In genomic region chr17:21516201-21517129, GRCm38 (mm10) we compare ENCODE assay signal across 8 mouse cellular contexts. TPM values are rescaled to one million over a fixed set of nuclear protein-coding genes. Genes with fewer than 3 reads are reported as not detected.
A peak's percentile ranks its signal among the peaks of the same experiment; 100 is the strongest.
DNase-seq lines count a peak whose midpoint lies in the region; ATAC-seq and TF ChIP-seq lines count a peak whose summit lies in the region.

No protein-coding gene starts in this region.

- no peaks in the 10 kb centered on the region for H3K36me3 ChIP-seq in heart, embryonic 14.5 days (ENCODE audit: control insufficient read depth, insufficient read depth, low read length)
- no peaks in the 10 kb centered on the region for H3K36me3 ChIP-seq in liver, embryonic 15.5 days (replicated peaks)
- H3K36me3 ChIP-seq in neural tube, embryonic 12.5 days: no peaks in the 10 kb centered on the region
- H3K36me3 ChIP-seq in testis, adult 2 months (ENCODE audit: control insufficient read depth, insufficient read depth, low read length): no peaks in the 10 kb centered on the region

- peak; percentile 68; the same call in 1 of the 2 replicates for TF ChIP-seq POLR2A in brain, embryonic 14.5 days (IDR thresholded peaks at IDR 0.05; ENCODE audit: borderline replicate concordance, extremely low read depth, insufficient read depth, insufficient read length, poor library complexity, severe bottlenecking)
- TF ChIP-seq POLR2A in testis, adult 2 months (IDR thresholded peaks at IDR 0.05; ENCODE audit: control insufficient read depth, low read depth, low read length): peak; percentile 37; the same call in 1 of the 2 replicates

- under 1% methylated on average over 37 of the region's 37 CpGs for WGBS in heart, embryonic 14.5 days
- WGBS in liver, embryonic 15.5 days (ENCODE audit: insufficient replicate concordance): under 1% methylated on average over 37 of the region's 37 CpGs
- WGBS in neural tube, embryonic 12.5 days: under 1% methylated on average over 37 of the region's 37 CpGs

- H3K27me3 ChIP-seq in heart, embryonic 14.5 days (ENCODE audit: control insufficient read depth, insufficient read depth, low read length): no peaks in the 10 kb centered on the region
- no peaks in the 10 kb centered on the region for H3K27me3 ChIP-seq in liver, embryonic 15.5 days
- no peaks in the 10 kb centered on the region for H3K27me3 ChIP-seq in neural tube, embryonic 12.5 days (replicated peaks)
- no peaks in the 10 kb centered on the region for H3K27me3 ChIP-seq in testis, adult 2 months (ENCODE audit: control insufficient read depth, insufficient read depth, low read length)

- peak overlapping the region; percentile 91 to 92 for H3K27ac ChIP-seq in heart, embryonic 14.5 days (replicated peaks in 1 of 2; ENCODE audit: control insufficient read depth in 1 of 2, insufficient read depth in 1 of 2, low read depth in 2 of 2, low read length in 2 of 2)
- H3K27ac ChIP-seq in liver, embryonic 15.5 days (replicated peaks): peak overlapping the region; percentile 73
- H3K27ac ChIP-seq in neural tube, embryonic 12.5 days: peak overlapping the region; percentile 62
- peak overlapping the region; percentile 41 for H3K27ac ChIP-seq in testis, adult 2 months (ENCODE audit: control insufficient read depth, insufficient read depth, low read depth, low read length)

- peak overlapping the region; percentile 53 to 77 for H3K4me3 ChIP-seq in heart, embryonic 14.5 days (ENCODE audit: control insufficient read depth in 1 of 2, insufficient read depth in 1 of 2, low read depth in 1 of 2, low read length in 2 of 2)
- H3K4me3 ChIP-seq in liver, embryonic 15.5 days (replicated peaks): peak overlapping the region; percentile 68
- H3K4me3 ChIP-seq in neural tube, embryonic 12.5 days: peak overlapping the region; percentile 51
- H3K4me3 ChIP-seq in testis, adult 2 months (ENCODE audit: control insufficient read depth, low read depth, low read length): peak overlapping the region; percentile 75

- peak overlapping the region; percentile 78 for H3K9ac ChIP-seq in heart, embryonic 14.5 days (ENCODE audit: low read length)
- peak overlapping the region; percentile 64 for H3K9ac ChIP-seq in liver, embryonic 15.5 days
- H3K9ac ChIP-seq in neural tube, embryonic 12.5 days: peak overlapping the region; percentile 57

- no peaks in the 10 kb centered on the region for H3K9me3 ChIP-seq in heart, embryonic 14.5 days (ENCODE audit: control insufficient read depth, low read length)
- H3K9me3 ChIP-seq in liver, embryonic 15.5 days (replicated peaks): no peaks in the 10 kb centered on the region
- H3K9me3 ChIP-seq in neural tube, embryonic 12.5 days: no peaks in the 10 kb centered on the region

- ATAC-seq in erythroblast, adult 5-6 weeks (replicated peaks; ENCODE audit: low FRiP score, poor library complexity, severe bottlenecking): peak; percentile 95
- ATAC-seq in heart, embryonic 14.5 days (ENCODE audit: insufficient number of reproducible peaks, insufficient read depth, low FRiP score, low read depth): peak; percentile 90
- ATAC-seq in liver, embryonic 15.5 days (ENCODE audit: insufficient read depth): peak; percentile 86
- ATAC-seq in neural tube, embryonic 12.5 days (ENCODE audit: low FRiP score, low read depth): peak; percentile 92

- peak; percentile 70 for DNase-seq in CD4-positive, CD25-positive, alpha-beta regulatory T cell, adult 2 months (ENCODE audit: low read depth, low spot score)
- peak; percentile 88 for DNase-seq in brain, embryonic 14.5 days (ENCODE audit: low read depth)
- DNase-seq in kidney, postnatal 10 days: peak; percentile 85

- no peak for TF ChIP-seq CTCF in brain, embryonic 14.5 days (IDR thresholded peaks at IDR 0.05; ENCODE audit: borderline replicate concordance, extremely low read depth, insufficient read depth, insufficient read length)
- no peak for TF ChIP-seq CTCF in testis, adult 2 months (IDR thresholded peaks at IDR 0.05; ENCODE audit: control insufficient read depth, insufficient read depth, insufficient replicate concordance, low read depth, low read length)

- H3K4me2 ChIP-seq in heart, embryonic 14.5 days (ENCODE audit: low read length): peak overlapping the region; percentile 77
- peak overlapping the region; percentile 91 for H3K4me2 ChIP-seq in liver, embryonic 15.5 days
- peak overlapping the region; percentile 80 for H3K4me2 ChIP-seq in neural tube, embryonic 12.5 days (replicated peaks)

- H3K4me1 ChIP-seq in heart, embryonic 14.5 days (ENCODE audit: control insufficient read depth in 2 of 2, insufficient read depth in 2 of 2, low read length in 2 of 2): peaks cover 0 to 4% of the 10 kb centered on the region in 2 experiments; a peak in 2 of 4 replicates
- H3K4me1 ChIP-seq in liver, embryonic 15.5 days (replicated peaks): peaks cover 17% of the 10 kb centered on the region
- H3K4me1 ChIP-seq in neural tube, embryonic 12.5 days: peaks cover 5% of the 10 kb centered on the region; the same call in 1 of the 2 replicates
- peaks cover 4% of the 10 kb centered on the region for H3K4me1 ChIP-seq in testis, adult 2 months (ENCODE audit: control insufficient read depth, insufficient read depth, low read length)

RNA-seq across cellular contexts. Expression of gene Zfp52, which starts 18.9 kb away (rescaled TPM):
- 1.0 and 1.5 TPM in 2 replicates for polyA plus RNA-seq in brain, embryonic 14.5 days (2012; rRNA removed)
- 9.4 and 13.3 TPM in 2 replicates for total RNA-seq in erythroblast, adult 5-6 weeks (2015; ENCODE audit: low replicate concordance)
- 3.8 and 5.2 TPM in 2 replicates for total RNA-seq in erythroblast, adult 5-6 weeks (2017; ENCODE audit: low replicate concordance)
- 3.8 and 4.0 TPM in 2 replicates for polyA plus RNA-seq in heart, embryonic 14.5 days (2014; fragmentation: Nextera tagmentation; extraction: Ambion mirVana)
- polyA plus RNA-seq in liver, embryonic 15.5 days (2015; fragmentation: Nextera tagmentation; extraction: Ambion mirVana): 0.83 and 0.94 TPM in 2 replicates
- polyA plus RNA-seq in neural tube, embryonic 12.5 days (2016; fragmentation: Nextera tagmentation; extraction: Ambion mirVana): 1.6 and 1.9 TPM in 2 replicates
- 0.13 and 0.31 TPM in 2 replicates for polyA plus RNA-seq in testis, adult 2 months (2012; rRNA removed)

RNA-seq across cellular contexts. Expression of gene Zfp53, which starts 27.7 kb away (rescaled TPM):
- polyA plus RNA-seq in brain, embryonic 14.5 days (2012; rRNA removed): 3.6 and 4.1 TPM in 2 replicates
- total RNA-seq in erythroblast, adult 5-6 weeks (2015; ENCODE audit: low replicate concordance): 2.1 and 15.8 TPM in 2 replicates
- 0.84 and 6.5 TPM in 2 replicates for total RNA-seq in erythroblast, adult 5-6 weeks (2017; ENCODE audit: low replicate concordance)
- polyA plus RNA-seq in heart, embryonic 14.5 days (2014; fragmentation: Nextera tagmentation; extraction: Ambion mirVana): 5.3 and 5.5 TPM in 2 replicates
- 3.0 and 3.6 TPM in 2 replicates for polyA plus RNA-seq in liver, embryonic 15.5 days (2015; fragmentation: Nextera tagmentation; extraction: Ambion mirVana)
- polyA plus RNA-seq in neural tube, embryonic 12.5 days (2016; fragmentation: Nextera tagmentation; extraction: Ambion mirVana): 8.1 and 9.5 TPM in 2 replicates
- polyA plus RNA-seq in testis, adult 2 months (2012; rRNA removed): 0.23 and 0.48 TPM in 2 replicates

RNA-seq across cellular contexts. Expression of gene Zfp948, which starts 50.3 kb away (rescaled TPM):
- polyA plus RNA-seq in brain, embryonic 14.5 days (2012; rRNA removed): 12.1 and 14.4 TPM in 2 replicates
- 2.5 and 3.3 TPM in 2 replicates for total RNA-seq in erythroblast, adult 5-6 weeks (2015; ENCODE audit: low replicate concordance)
- 0.28 and 0.77 TPM in 2 replicates for total RNA-seq in erythroblast, adult 5-6 weeks (2017; ENCODE audit: low replicate concordance)
- 14.7 and 14.8 TPM in 2 replicates for polyA plus RNA-seq in heart, embryonic 14.5 days (2014; fragmentation: Nextera tagmentation; extraction: Ambion mirVana)
- 4.1 TPM in 2 replicates for polyA plus RNA-seq in liver, embryonic 15.5 days (2015; fragmentation: Nextera tagmentation; extraction: Ambion mirVana)
- 14.1 and 16.3 TPM in 2 replicates for polyA plus RNA-seq in neural tube, embryonic 12.5 days (2016; fragmentation: Nextera tagmentation; extraction: Ambion mirVana)
- polyA plus RNA-seq in testis, adult 2 months (2012; rRNA removed): 0.47 TPM in 2 replicates

Comparison
In these comparisons a context has a peak if more than half of its experiments do, and no peak if none do; other contexts are left out.
1. Peak in every context shown above with its lines: DNase-seq, ATAC-seq, H3K4me3 ChIP-seq and H3K27ac ChIP-seq.
2. H3K27ac ChIP-seq: peak in every context shown above with its lines; median percentile 92 in heart, embryonic 14.5 days; 73 in liver, embryonic 15.5 days; 62 in neural tube, embryonic 12.5 days; 41 in testis, adult 2 months.